Mouse (Mus musculus): ENCODE measurements around the gene Gm21095.
"Not testable (repeated sequence)": the region's sequence is repeated elsewhere in the genome, so short reads cannot be mapped to it uniquely, and the experiment has no call there.

Gene Gm21095

GRCm38 (mm10) chrY:84096979-84097378, at the start of gene Gm21095:
Gene Gm21095 (plus strand): TSS chrY:84097279.
- DNase-seq (ENCODE audit: low spot score): not testable (repeated sequence)

Measured in adipocyte (in vitro differentiated cells).